Mouse (Mus musculus) liver, adult 2 months (tissue): ENCODE measurements at regions not wholly inside any gene's neighbourhood (a gene's known extent, or its start where the extent isn't known, plus 50 kb on each side); places are given as distances from the start of the nearest gene placed in this dataset.

Experiments
- CTCF ChIP-seq: fragments of 200-500 bp; IDR thresholded peaks from 2 replicates; pipeline ENCODE4 v1.5.1; 2011; ENCODE audit warnings: low read depth, low read length, control low read depth
- POLR2A ChIP-seq: fragments of 200-500 bp; IDR thresholded peaks from 2 replicates; pipeline ENCODE4 v1.6.1; 2011; ENCODE audit warnings: low read length, control low read depth; ENCODE audit not compliant: insufficient read depth; ENCODE audit errors: extremely low read depth

GRCm38 (mm10) chr5:97537492-97538257, 80.9 kb upstream of the Gk2 start:
- TF ChIP-seq POLR2A (no peak), CTCF (no peak)
